Mouse (Mus musculus) E14TG2a.4 (cell line): ENCODE data around the gene Rabep1.

Experiments used
- CTCF ChIP-seq: conservative IDR thresholded peaks from 2 replicates; pipeline ENCODE4 v1.5.1; 2014; ENCODE audit warnings: low read length
- NANOG ChIP-seq: IDR thresholded peaks from 2 replicates; pipeline ENCODE4 v1.6.1; 2014; ENCODE audit warnings: borderline replicate concordance, low read length, mixed read lengths

DNA sequence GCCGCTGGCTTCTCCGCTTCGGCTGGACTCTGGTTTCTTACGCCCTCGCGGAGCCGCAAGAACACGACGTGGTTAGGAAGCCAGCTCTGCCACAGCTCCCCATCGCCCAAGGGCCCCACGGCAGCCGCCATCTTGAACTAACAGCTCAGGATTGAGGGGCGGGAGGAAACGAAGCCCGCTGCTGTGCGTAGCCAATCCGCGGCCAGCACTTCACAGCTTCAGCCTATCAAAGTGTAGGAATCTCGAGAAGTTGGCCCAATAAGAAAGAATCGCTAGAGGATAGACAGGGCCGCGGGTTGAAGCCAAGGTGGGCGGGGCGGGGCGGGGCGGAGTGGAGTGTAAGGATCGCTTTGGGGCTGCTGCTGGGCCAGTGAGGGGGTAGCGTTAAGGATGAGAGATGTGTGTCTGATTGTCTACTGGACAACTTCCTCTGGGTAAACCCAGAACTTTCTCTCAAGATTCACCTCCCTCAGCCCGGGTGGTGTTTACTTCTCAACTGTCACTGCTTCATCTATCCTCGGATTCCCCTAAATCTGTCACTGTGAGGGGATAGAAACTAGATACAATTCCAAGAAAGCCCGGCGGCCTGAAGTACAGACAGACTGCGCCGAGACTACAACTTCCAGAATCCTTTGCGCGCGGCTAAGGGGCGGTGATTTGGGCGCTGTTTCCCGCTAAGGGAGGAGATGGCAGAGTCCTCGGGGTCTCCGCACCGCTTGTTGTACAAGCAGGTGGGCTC, 125.4 kb downstream of the Rabep1 start, which contains the start of the genes Nup88 and Rpain:
- TF ChIP-seq CTCF (no peak), NANOG (no peak)
